Mouse (Mus musculus) small intestine, adult 2 months (tissue): ENCODE measurements around the gene Olfr1033.

Experiments
- CTCF ChIP-seq: fragments of 200-500 bp; IDR thresholded peaks from 2 replicates; pipeline ENCODE4 v1.5.1; 2012; ENCODE audit warnings: low read depth, mild to moderate bottlenecking, control low read depth, inconsistent platforms, low read length, moderate library complexity, mixed read lengths; ENCODE audit not compliant: insufficient replicate concordance, insufficient read length; ENCODE audit errors: extremely low read depth
- POLR2A ChIP-seq: fragments of 200-500 bp; IDR thresholded peaks from 2 replicates; pipeline ENCODE4 v1.6.1; 2012; ENCODE audit warnings: low read depth, mild to moderate bottlenecking, control low read depth, inconsistent platforms, low read length, moderate library complexity

DNA sequence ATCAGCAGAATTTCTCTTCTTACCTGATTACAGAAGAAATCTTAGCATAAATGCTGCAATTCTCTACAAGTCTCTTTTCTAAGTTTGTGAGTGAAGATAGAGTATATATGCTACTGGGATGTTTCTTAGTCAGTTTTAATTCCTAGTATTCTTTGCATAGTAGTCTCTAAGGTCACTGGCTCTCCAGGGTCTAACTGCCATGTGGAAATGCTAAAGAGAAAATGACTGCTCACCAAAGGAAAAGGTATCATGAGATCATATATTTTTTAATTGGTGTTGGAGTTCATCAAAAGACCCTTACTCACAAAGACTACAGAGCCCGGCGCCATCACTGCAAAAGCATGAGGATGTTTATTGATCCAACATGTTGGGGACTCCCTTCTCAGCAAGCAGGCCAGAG lies 66.9 kb downstream of the Olfr1033 start, which contains the start of gene Olfr1037:
- TF ChIP-seq CTCF (no peak), POLR2A (no peak)
